Mouse (Mus musculus) liver, postnatal 0 days (tissue): ENCODE measurements at regions not wholly inside any gene's neighbourhood (a gene's known extent, or its start where the extent isn't known, plus 50 kb on each side); places are given as distances from the start of the nearest gene placed in this dataset.

Experiments used
- ATAC-seq: fragments of 200-750 bp; cut with Nextera tagmentation; 2 replicates; pipeline ENCODE4 v1.8.0; 2017; ENCODE audit warnings: mild to moderate bottlenecking, moderate library complexity
- DNase-seq: peaks from one replicate; pipeline ENCODE4 v3.0.0-alpha.2; 2016
- H3K27ac ChIP-seq: fragments of 300-500 bp; sonication (generic); 2 replicates; pipeline ENCODE4 v1.5.1; 2014; ENCODE audit warnings: antibody characterized with exemption, moderate library complexity, mild to moderate bottlenecking, low read depth
- H3K27me3 ChIP-seq: fragments of 300-500 bp; sonication (generic); 2 replicates; pipeline ENCODE4 v1.6.1; 2014; ENCODE audit warnings: low read length, control low read depth, mixed read lengths; ENCODE audit not compliant: insufficient read depth
- H3K36me3 ChIP-seq: fragments of 300-500 bp; sonication (generic); replicated peaks from 2 replicates; pipeline ENCODE4 v1.6.1; 2014; ENCODE audit warnings: mild to moderate bottlenecking, control low read depth, low read length, moderate library complexity, mixed read lengths; ENCODE audit not compliant: insufficient read depth
- H3K4me1 ChIP-seq: fragments of 300-500 bp; sonication (generic); 2 replicates; pipeline ENCODE4 v1.6.1; 2014; ENCODE audit warnings: antibody characterized with exemption, mild to moderate bottlenecking, control low read depth; ENCODE audit not compliant: insufficient read depth
- H3K4me2 ChIP-seq: fragments of 300-500 bp; sonication (generic); 2 replicates; pipeline ENCODE4 v1.6.1; 2014; ENCODE audit warnings: low read depth, mild to moderate bottlenecking, low read length, moderate library complexity, mixed read lengths
- H3K4me3 ChIP-seq: fragments of 300-500 bp; sonication (generic); 2 replicates; pipeline ENCODE4 v1.5.1; 2014; ENCODE audit warnings: low read depth, low read length
- H3K9ac ChIP-seq: fragments of 300-500 bp; sonication (generic); replicated peaks from 2 replicates; pipeline ENCODE4 v1.6.1; 2014; ENCODE audit warnings: mild to moderate bottlenecking, moderate library complexity
- H3K9me3 ChIP-seq: fragments of 300-500 bp; sonication (generic); 2 replicates; pipeline ENCODE4 v1.6.1; 2016; ENCODE audit warnings: mild to moderate bottlenecking, control low read depth, low read length, mixed read lengths
- CTCF ChIP-seq: sonication (generic); IDR thresholded peaks from 2 replicates; pipeline ENCODE4 v1.5.1; 2016; ENCODE audit warnings: antibody characterized with exemption, low read depth
- EP300 ChIP-seq: IDR thresholded peaks from 2 replicates; pipeline ENCODE4 v1.6.1; 2016; ENCODE audit warnings: antibody characterized with exemption, low read depth, mild to moderate bottlenecking
- WGBS: fragments of 180-500 bp; shearing (Covaris S2); extraction: QIAGEN DNeasy Blood & Tissue Kit; methylation state at CpG from one replicate; pipeline ENCODE4 v1.1.7; 2014; ENCODE audit not compliant: insufficient replicate concordance; 5-methylcytosine and 5-hydroxymethylcytosine counted together

GRCm38 (mm10) chr13:30600194-30600593, 55.0 kb upstream of the Uqcrfs1 start:
- WGBS, result 71% methylated on average over 6 of the region's 6 CpGs
- H3K4me1 ChIP-seq, result no peaks in the 10 kb centered on the region
- H3K9ac ChIP-seq, result no peak overlapping the region
- ATAC-seq (no peak), DNase-seq (no peak)
- no peak overlapping the region for H3K27ac ChIP-seq
- no peaks in the 10 kb centered on the region for H3K36me3 ChIP-seq
- no peaks in the 10 kb centered on the region for H3K9me3 ChIP-seq
- no peak overlapping the region for H3K4me3 ChIP-seq
- no peaks in the 10 kb centered on the region for H3K27me3 ChIP-seq
- TF ChIP-seq CTCF (no peak), EP300 (no peak)
- H3K4me2 ChIP-seq, result no peak overlapping the region

GRCm38 (mm10) chr13:30600625-30601407, 55.7 kb upstream of the Uqcrfs1 start:
- no peak overlapping the region for H3K4me3 ChIP-seq
- no peaks in the 10 kb centered on the region for H3K4me1 ChIP-seq
- no peak overlapping the region for H3K27ac ChIP-seq
- TF ChIP-seq EP300 (no peak), CTCF (no peak)
- WGBS, result 61% methylated on average over 4 of the region's 4 CpGs
- H3K27me3 ChIP-seq, result no peaks in the 10 kb centered on the region
- no peaks in the 10 kb centered on the region for H3K36me3 ChIP-seq
- no peak for ATAC-seq
- H3K4me2 ChIP-seq, result no peak overlapping the region
- no peak for DNase-seq
- no peaks in the 10 kb centered on the region for H3K9me3 ChIP-seq
- no peak overlapping the region for H3K9ac ChIP-seq

GRCm38 (mm10) chr13:30603936-30604335, 55.9 kb upstream of the Dusp22 start:
- H3K27ac ChIP-seq, result no peak overlapping the region
- no peaks in the 10 kb centered on the region for H3K36me3 ChIP-seq
- TF ChIP-seq EP300, result no peak
- TF ChIP-seq CTCF, result peak; percentile 45
- no peaks in the 10 kb centered on the region for H3K9me3 ChIP-seq
- ATAC-seq (no peak), DNase-seq (peak; percentile 16)
- 50% methylated on average over 9 of the region's 9 CpGs for WGBS
- no peak overlapping the region for H3K4me3 ChIP-seq
- H3K9ac ChIP-seq, result no peak overlapping the region
- H3K27me3 ChIP-seq, result no peaks in the 10 kb centered on the region
- no peak overlapping the region for H3K4me2 ChIP-seq
- H3K4me1 ChIP-seq, result no peaks in the 10 kb centered on the region

GRCm38 (mm10) chr13:30607343-30607742, 52.5 kb upstream of the Dusp22 start:
- no peak overlapping the region for H3K9ac ChIP-seq
- no peak overlapping the region for H3K27ac ChIP-seq
- DNase-seq (no peak), ATAC-seq (no peak)
- no peaks in the 10 kb centered on the region for H3K27me3 ChIP-seq
- H3K4me3 ChIP-seq, result no peak overlapping the region
- no peaks in the 10 kb centered on the region; the same call in 1 of the 2 replicates for H3K4me1 ChIP-seq
- H3K36me3 ChIP-seq, result no peaks in the 10 kb centered on the region
- H3K9me3 ChIP-seq, result no peaks in the 10 kb centered on the region
- H3K4me2 ChIP-seq, result no peak overlapping the region
- 46% methylated on average over 2 of the region's 2 CpGs for WGBS
- TF ChIP-seq EP300 (no peak), CTCF (no peak)

GRCm38 (mm10) chr13:30607881-30608280, 51.9 kb upstream of the Dusp22 start:
- H3K4me3 ChIP-seq, result no peak overlapping the region
- no peak overlapping the region for H3K4me2 ChIP-seq
- TF ChIP-seq EP300, result no peak
- no peak for TF ChIP-seq CTCF
- H3K36me3 ChIP-seq, result no peaks in the 10 kb centered on the region
- no peaks in the 10 kb centered on the region for H3K9me3 ChIP-seq
- H3K27me3 ChIP-seq, result no peaks in the 10 kb centered on the region
- ATAC-seq (no peak), DNase-seq (no peak)
- 73% methylated on average over 6 of the region's 6 CpGs for WGBS
- no peak overlapping the region for H3K27ac ChIP-seq
- no peaks in the 10 kb centered on the region; the same call in 1 of the 2 replicates for H3K4me1 ChIP-seq
- H3K9ac ChIP-seq, result no peak overlapping the region

GRCm38 (mm10) chr13:30609784-30610183, 50.0 kb upstream of the Dusp22 start:
- Histone ChIP-seq H3K27me3 (no peaks in the 10 kb centered on the region), H3K27ac (no peak overlapping the region), H3K4me3 (no peak overlapping the region), H3K9me3 (no peaks in the 10 kb centered on the region), H3K4me1 (no peaks in the 10 kb centered on the region; the same call in 1 of the 2 replicates), H3K36me3 (no peaks in the 10 kb centered on the region), H3K9ac (no peak overlapping the region), H3K4me2 (no peak overlapping the region)
- WGBS, result 61% methylated on average over 3 of the region's 3 CpGs
- no peak for TF ChIP-seq EP300
- TF ChIP-seq CTCF, result no peak
- ATAC-seq (no peak), DNase-seq (no peak)
